Mouse (Mus musculus): ENCODE results near the gene Elavl4.

Gene Elavl4

GRCm38 (mm10) chr4:110165217-110165616 lies 186.5 kb downstream of the Elavl4 start:
- DNase-seq (ENCODE audit: inconsistent ontology term), result no peak

GRCm38 (mm10) chr4:110161600-110161999 lies 190.1 kb downstream of the Elavl4 start:
- no peak for DNase-seq (ENCODE audit: inconsistent ontology term)

- DNase-seq (ENCODE audit: inconsistent ontology term), result no peak
Measured at GRCm38 (mm10) chr4:110157515-110158159, 194.1 kb downstream of the Elavl4 start.

DNA sequence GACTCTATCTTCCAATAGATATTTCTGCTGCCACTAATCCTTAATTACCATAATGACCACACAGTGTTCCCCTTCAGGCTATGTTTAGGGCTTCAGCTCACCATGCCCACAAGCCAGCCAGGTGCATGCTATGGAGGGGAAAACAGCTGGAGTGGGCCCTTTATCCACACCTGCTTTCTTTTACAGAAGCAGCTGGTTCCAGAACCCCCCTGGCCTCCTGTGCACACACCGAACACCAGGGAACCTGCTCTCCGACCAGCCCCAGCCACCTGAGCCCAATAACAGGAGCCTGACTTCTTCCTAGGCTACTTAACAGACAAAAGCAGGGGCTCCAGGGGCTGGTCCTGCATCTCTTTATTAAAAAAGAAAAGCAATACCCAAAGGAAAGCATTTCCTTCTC lies 195.8 kb downstream of the Elavl4 start:
- DNase-seq (ENCODE audit: inconsistent ontology term), result no peak
